Mouse (Mus musculus) forebrain, embryonic 12.5 days (tissue): ENCODE data around the gene Clba1. TPM values are rescaled to one million over a fixed set of nuclear protein-coding genes. Genes with fewer than 3 reads are reported as not detected.
"Not testable (repeated sequence)": the region's sequence is repeated elsewhere in the genome, so short reads cannot be mapped to it uniquely, and the experiment has no call there.

Experiments used
- ATAC-seq: fragments of 200-750 bp; cut with Nextera tagmentation; 2 replicates; pipeline ENCODE4 v1.8.0; 2017; ENCODE audit warnings: moderate TSS enrichment; ENCODE audit not compliant: low FRiP score
- H3K27ac ChIP-seq: fragments of 300-500 bp; sonication (generic); 2 replicates; pipeline ENCODE4 v1.5.1; 2016; ENCODE audit warnings: mild to moderate bottlenecking
- H3K27me3 ChIP-seq: fragments of 300-500 bp; sonication (generic); 2 replicates; pipeline ENCODE4 v1.6.1; 2016; ENCODE audit warnings: mild to moderate bottlenecking
- H3K36me3 ChIP-seq: fragments of 300-500 bp; sonication (generic); replicated peaks from 2 replicates; pipeline ENCODE4 v1.6.1; 2016; ENCODE audit warnings: mild to moderate bottlenecking
- H3K4me1 ChIP-seq: fragments of 300-500 bp; sonication (generic); 2 replicates; pipeline ENCODE4 v1.6.1; 2016
- H3K4me2 ChIP-seq: fragments of 300-500 bp; sonication (generic); 2 replicates; pipeline ENCODE4 v1.6.1; 2016; ENCODE audit warnings: mild to moderate bottlenecking, moderate library complexity
- H3K4me3 ChIP-seq: fragments of 300-500 bp; sonication (generic); replicated peaks from 2 replicates; pipeline ENCODE4 v1.5.1; 2016; ENCODE audit warnings: mild to moderate bottlenecking
- H3K9ac ChIP-seq: fragments of 300-500 bp; sonication (generic); 2 replicates; pipeline ENCODE4 v1.6.1; 2016; ENCODE audit warnings: mild to moderate bottlenecking
- H3K9me3 ChIP-seq: fragments of 300-500 bp; sonication (generic); 2 replicates; pipeline ENCODE4 v1.6.1; 2016
- WGBS: fragments of 180-500 bp; shearing (Covaris S2); methylation state at CpG from one replicate; pipeline ENCODE4 v1.1.7; 2016; 5-methylcytosine and 5-hydroxymethylcytosine counted together
- polyA plus RNA-seq: library from polyadenylated mRNA; unstranded; fragments of >200 nt; fragmentation: Nextera tagmentation; extraction: Ambion mirVana; gene quantifications from 2 replicates; pipeline ENCODE4 v1.2.1, GENCODE M21; 2016

Clba1 gene
- polyA plus RNA-seq, 1 experiment from 2014 or later, result 13.7 TPM

- Histone ChIP-seq H3K4me2 (peak overlapping the region; percentile 93), H3K27me3 (peaks cover 10% of the 10 kb centered on the region), H3K27ac (no peak overlapping the region), H3K4me3 (no peak overlapping the region; the same call in 1 of the 2 replicates), H3K9ac (peak overlapping the region; percentile 75; the same call in 1 of the 2 replicates), H3K9me3 (no peaks in the 10 kb centered on the region), H3K36me3 (peaks cover 17% of the 10 kb centered on the region), H3K4me1 (peaks cover 20% of the 10 kb centered on the region)
- 70% methylated on average over 19 of the region's 19 CpGs for WGBS
- no peak for ATAC-seq
Measured at GRCm38 (mm10) chr12:112810092-112810885, 1.6 kb downstream of the Clba1 start.

GRCm38 (mm10) chr12:112813370-112813769, 4.6 kb downstream of the Clba1 start:
- peaks cover 17% of the 10 kb centered on the region for H3K4me1 ChIP-seq
- ATAC-seq, result no peak
- WGBS, result 88% methylated on average over 7 of the region's 7 CpGs
- no peak overlapping the region for H3K9ac ChIP-seq
- H3K4me2 ChIP-seq, result no peak overlapping the region
- 0 out of 2 replicates have a peak, but pooled peaks cover 6% of the 10 kb centered on the region for H3K27me3 ChIP-seq
- H3K27ac ChIP-seq, result no peak overlapping the region
- H3K9me3 ChIP-seq, result no peaks in the 10 kb centered on the region
- peaks cover 44% of the 10 kb centered on the region for H3K36me3 ChIP-seq
- no peak overlapping the region for H3K4me3 ChIP-seq

GRCm38 (mm10) chr12:112814682-112815470, 6.1 kb downstream of the Clba1 start:
- Histone ChIP-seq H3K4me3 (no peak overlapping the region), H3K27me3 (0 out of 2 replicates have a peak, but pooled peaks cover 6% of the 10 kb centered on the region), H3K36me3 (peaks cover 59% of the 10 kb centered on the region), H3K4me1 (peaks cover 6% of the 10 kb centered on the region), H3K27ac (no peak overlapping the region), H3K4me2 (no peak overlapping the region), H3K9ac (no peak overlapping the region), H3K9me3 (no peaks in the 10 kb centered on the region)
- WGBS, result 77% methylated on average over 14 of the region's 14 CpGs
- ATAC-seq, result no peak

GRCm38 (mm10) chr12:112816294-112816693, 7.6 kb downstream of the Clba1 start:
- Histone ChIP-seq H3K27ac (no peak overlapping the region), H3K27me3 (no peaks in the 10 kb centered on the region), H3K9ac (no peak overlapping the region), H3K4me1 (no peaks in the 10 kb centered on the region), H3K4me2 (no peak overlapping the region), H3K36me3 (peaks cover 71% of the 10 kb centered on the region), H3K4me3 (no peak overlapping the region), H3K9me3 (no peaks in the 10 kb centered on the region)
- ATAC-seq, result 0 out of 2 replicates have a peak, but pooled peaks have one; percentile 17
- 55% methylated on average over 4 of the region's 4 CpGs for WGBS

GRCm38 (mm10) chr12:112816866-112817265, 8.1 kb downstream of the Clba1 start:
- H3K36me3 ChIP-seq, result peaks cover 77% of the 10 kb centered on the region
- not testable (repeated sequence) for H3K4me3 ChIP-seq, H3K4me2 ChIP-seq, H3K27me3 ChIP-seq, H3K9ac ChIP-seq, H3K9me3 ChIP-seq, H3K4me1 ChIP-seq, ATAC-seq, H3K27ac ChIP-seq
- WGBS, result 89% methylated on average over 7 of the region's 7 CpGs

- H3K9me3 ChIP-seq, result no peaks in the 10 kb centered on the region
- H3K27me3 ChIP-seq, result no peaks in the 10 kb centered on the region
- no peak overlapping the region for H3K4me3 ChIP-seq
- ATAC-seq, result no peak
- H3K4me2 ChIP-seq, result no peak overlapping the region
- no peak overlapping the region for H3K9ac ChIP-seq
- no peak overlapping the region for H3K27ac ChIP-seq
- 93% methylated on average over 8 of the region's 8 CpGs for WGBS
- H3K36me3 ChIP-seq, result peaks cover 90% of the 10 kb centered on the region
- H3K4me1 ChIP-seq, result peaks cover 16% of the 10 kb centered on the region; the same call in 1 of the 2 replicates
Measured at GRCm38 (mm10) chr12:112819057-112819662, 10.4 kb downstream of the Clba1 start.

GRCm38 (mm10) chr12:112820401-112820999, 11.8 kb downstream of the Clba1 start:
- no peak overlapping the region for H3K4me2 ChIP-seq
- H3K9me3 ChIP-seq, result no peaks in the 10 kb centered on the region
- no peak overlapping the region for H3K27ac ChIP-seq
- H3K27me3 ChIP-seq, result no peaks in the 10 kb centered on the region
- no peak overlapping the region for H3K9ac ChIP-seq
- ATAC-seq, result no peak
- 79% methylated on average over 12 of the region's 12 CpGs for WGBS
- H3K36me3 ChIP-seq, result peaks cover 89% of the 10 kb centered on the region
- no peak overlapping the region for H3K4me3 ChIP-seq
- H3K4me1 ChIP-seq, result peaks cover 28% of the 10 kb centered on the region; the same call in 1 of the 2 replicates

GRCm38 (mm10) chr12:112821216-112821615, 12.5 kb downstream of the Clba1 start:
- H3K9me3 ChIP-seq, result no peaks in the 10 kb centered on the region
- no peak for ATAC-seq
- WGBS, result 43% methylated on average over 1 of the region's 1 CpGs
- no peak overlapping the region for H3K9ac ChIP-seq
- H3K4me2 ChIP-seq, result no peak overlapping the region
- H3K27me3 ChIP-seq, result no peaks in the 10 kb centered on the region
- peaks cover 88% of the 10 kb centered on the region for H3K36me3 ChIP-seq
- H3K27ac ChIP-seq, result no peak overlapping the region
- H3K4me3 ChIP-seq, result no peak overlapping the region
- peaks cover 35% of the 10 kb centered on the region for H3K4me1 ChIP-seq

- Histone ChIP-seq H3K27me3 (no peaks in the 10 kb centered on the region), H3K9me3 (no peaks in the 10 kb centered on the region), H3K4me2 (no peak overlapping the region), H3K4me1 (peaks cover 43% of the 10 kb centered on the region), H3K27ac (no peak overlapping the region), H3K36me3 (peaks cover 92% of the 10 kb centered on the region), H3K9ac (no peak overlapping the region), H3K4me3 (no peak overlapping the region)
- 93% methylated on average over 4 of the region's 4 CpGs for WGBS
- no peak for ATAC-seq
Measured at GRCm38 (mm10) chr12:112821974-112822373, 13.2 kb downstream of the Clba1 start.

GRCm38 (mm10) chr12:112822676-112823075, 13.9 kb downstream of the Clba1 start:
- Histone ChIP-seq H3K36me3 (peaks cover 92% of the 10 kb centered on the region), H3K4me3 (no peak overlapping the region), H3K9ac (no peak overlapping the region), H3K4me1 (peaks cover 50% of the 10 kb centered on the region), H3K27ac (no peak overlapping the region), H3K9me3 (no peaks in the 10 kb centered on the region), H3K27me3 (no peaks in the 10 kb centered on the region), H3K4me2 (no peak overlapping the region)
- ATAC-seq, result no peak
- WGBS, result 90% methylated on average over 2 of the region's 2 CpGs

GRCm38 (mm10) chr12:112823221-112823620, 14.5 kb downstream of the Clba1 start:
- WGBS, result 87% methylated on average over 4 of the region's 4 CpGs
- H3K9me3 ChIP-seq, result no peaks in the 10 kb centered on the region
- ATAC-seq, result no peak
- H3K27ac ChIP-seq, result no peak overlapping the region
- H3K4me2 ChIP-seq, result no peak overlapping the region
- H3K27me3 ChIP-seq, result no peaks in the 10 kb centered on the region
- H3K36me3 ChIP-seq, result peaks cover 88% of the 10 kb centered on the region
- no peak overlapping the region for H3K4me3 ChIP-seq
- peak overlapping the region; percentile 17; the same call in 1 of the 2 replicates for H3K9ac ChIP-seq
- peaks cover 55% of the 10 kb centered on the region for H3K4me1 ChIP-seq

GRCm38 (mm10) chr12:112825901-112826300, 17.2 kb downstream of the Clba1 start:
- 92% methylated on average over 5 of the region's 5 CpGs for WGBS
- Histone ChIP-seq H3K9me3 (no peaks in the 10 kb centered on the region), H3K4me1 (peaks cover 63% of the 10 kb centered on the region), H3K4me3 (0 out of 2 replicates have a peak overlapping the region, but pooled peaks have one; percentile 2), H3K36me3 (peaks cover 62% of the 10 kb centered on the region), H3K9ac (0 out of 2 replicates have a peak overlapping the region, but pooled peaks have one; percentile 99), H3K4me2 (peak overlapping the region; percentile 88; the same call in 1 of the 2 replicates), H3K27ac (no peak overlapping the region), H3K27me3 (no peaks in the 10 kb centered on the region)
- ATAC-seq, result no peak
